Mouse (Mus musculus) layer of hippocampus, adult 11-12 months (tissue): Measurements from ENCODE around the gene Cbs.

Experiments used
- DNase-seq: peaks from one replicate; pipeline ENCODE4 v3.0.0; 2022; ENCODE audit warnings: low spot score

The Cbs gene

GRCm38 (mm10) chr17:31636942-31637811 is at the start of gene Cbs:
Gene Cbs, minus strand, starts transcription at chr17:31637238.
- peak; percentile 71 for DNase-seq

- no peak for DNase-seq
Measured at GRCm38 (mm10) chr17:31686225-31686564, 49.2 kb upstream of the Cbs start.

- DNase-seq, result peak; percentile 88
Measured at GRCm38 (mm10) chr17:31685514-31686224, 48.6 kb upstream of the Cbs start.

GRCm38 (mm10) chr17:31680450-31680849 is 43.4 kb upstream of the Cbs start:
- no peak for DNase-seq

GRCm38 (mm10) chr17:31677507-31677906 is 40.5 kb upstream of the Cbs start, which contains the start of gene Cryaa:
Gene Cryaa, plus strand, starts transcription at chr17:31677807.
- DNase-seq, result no peak

- peak; percentile 59 for DNase-seq
Measured at GRCm38 (mm10) chr17:31674426-31674825, 37.4 kb upstream of the Cbs start.

GRCm38 (mm10) chr17:31672279-31672678 is 35.2 kb upstream of the Cbs start:
- no peak for DNase-seq

- no peak for DNase-seq
Measured at GRCm38 (mm10) chr17:31671698-31672097, 34.7 kb upstream of the Cbs start.

GRCm38 (mm10) chr17:31670163-31670562 is 33.1 kb upstream of the Cbs start:
- DNase-seq, result no peak

- no peak for DNase-seq
Measured at GRCm38 (mm10) chr17:31668306-31668705, 31.3 kb upstream of the Cbs start.

- peak; percentile 83 for DNase-seq
Measured at GRCm38 (mm10) chr17:31664760-31665159, 27.7 kb upstream of the Cbs start.

- DNase-seq, result no peak
Measured at GRCm38 (mm10) chr17:31662855-31663254, 25.8 kb upstream of the Cbs start.

GRCm38 (mm10) chr17:31660661-31661250 is 23.7 kb upstream of the Cbs start:
- peak; percentile 84 for DNase-seq

GRCm38 (mm10) chr17:31658468-31659185 is 21.6 kb upstream of the Cbs start, which contains the start of gene U2af1:
Gene U2af1, minus strand, starts transcription at chr17:31658892.
- peak; percentile 99 for DNase-seq

- DNase-seq, result peak; percentile 15
Measured at GRCm38 (mm10) chr17:31658136-31658467, 21.1 kb upstream of the Cbs start.

- no peak for DNase-seq
Measured at GRCm38 (mm10) chr17:31657141-31657983, 20.3 kb upstream of the Cbs start.

- DNase-seq, result no peak
Measured at GRCm38 (mm10) chr17:31656682-31657081, 19.6 kb upstream of the Cbs start.

GRCm38 (mm10) chr17:31655366-31655765 is 18.3 kb upstream of the Cbs start:
- no peak for DNase-seq

- DNase-seq, result no peak
Measured at GRCm38 (mm10) chr17:31653277-31653676, 16.2 kb upstream of the Cbs start.

GRCm38 (mm10) chr17:31652152-31652551 is 15.1 kb upstream of the Cbs start:
- DNase-seq, result no peak
